Mouse (Mus musculus): ENCODE data around the gene Dnaaf5.

Gene Dnaaf5

DNA sequence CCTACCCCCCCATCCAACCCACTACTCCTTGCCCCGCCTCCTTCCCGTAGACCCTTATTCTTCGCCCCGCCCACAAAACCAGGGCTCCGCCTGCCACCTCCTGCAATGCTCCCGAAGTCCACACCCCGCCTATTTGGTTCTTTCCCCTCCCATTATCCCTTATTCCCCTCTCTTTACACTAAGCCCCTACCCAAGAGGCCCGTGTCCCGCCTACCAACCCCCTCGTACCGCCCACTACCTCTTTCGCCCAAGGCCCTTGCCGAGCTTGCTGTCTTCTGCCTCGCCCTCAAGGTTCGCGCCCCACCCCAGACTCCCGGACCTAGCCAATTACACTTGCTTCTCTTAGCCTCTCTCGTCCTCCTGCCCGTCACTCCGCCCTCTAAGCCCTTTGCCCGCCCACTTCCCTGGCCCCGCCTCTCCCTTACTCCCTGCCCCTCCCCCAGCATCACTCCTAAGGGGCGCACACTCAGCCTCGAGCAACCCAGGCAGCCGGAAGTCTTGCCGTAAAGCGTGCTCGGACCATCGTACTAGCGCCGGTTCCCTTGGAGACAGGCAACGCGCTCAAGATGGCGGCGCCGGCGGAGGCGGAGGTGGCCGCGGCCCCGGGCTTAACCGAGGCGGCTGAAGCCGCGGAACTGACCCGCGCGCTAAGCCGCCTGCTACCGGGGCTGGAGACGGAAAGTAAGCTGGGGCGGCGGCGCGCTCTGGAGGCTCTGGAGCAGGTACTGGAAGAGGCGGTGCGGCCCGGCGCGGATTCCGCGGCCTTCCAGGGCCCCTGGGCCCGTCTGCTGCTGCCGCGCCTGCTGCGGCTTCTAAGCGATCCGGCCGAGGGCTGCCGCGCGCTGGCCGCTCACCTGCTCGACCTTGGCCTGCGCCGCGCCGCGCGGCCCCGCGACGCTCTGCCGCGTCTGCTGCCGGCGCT, at the start of gene Dnaaf5, which contains the start of gene Prkar1b:
Dnaaf5 (plus strand) TSS at position 543 of the 922 bp plus-strand sequence.
Prkar1b (minus strand) TSS at position 321 of the 922 bp plus-strand sequence.
- DNase-seq (ENCODE audit: low read depth, low spot score): peak; percentile 94

DNA sequence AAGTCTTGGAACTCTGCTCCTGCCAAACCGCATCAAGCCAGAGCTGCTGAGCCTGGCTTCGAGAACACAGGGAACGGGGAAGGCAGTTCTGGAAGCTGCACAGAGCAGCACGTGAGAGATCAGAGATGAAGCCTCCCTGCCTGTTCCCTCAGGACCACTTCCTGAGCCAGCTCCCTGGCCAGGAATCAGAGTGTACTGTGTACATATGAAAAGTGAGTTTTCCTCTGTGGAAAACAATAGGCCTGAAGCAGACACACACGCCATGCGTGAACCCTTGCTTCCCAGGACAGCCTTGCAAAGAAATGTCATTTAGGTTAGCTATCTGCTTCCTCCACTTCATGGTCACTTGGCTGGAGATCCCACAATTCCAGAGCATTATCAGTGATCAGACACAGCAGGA, 48.2 kb upstream of the Dnaaf5 start:
- DNase-seq (ENCODE audit: low read depth, low spot score): no peak

DNA sequence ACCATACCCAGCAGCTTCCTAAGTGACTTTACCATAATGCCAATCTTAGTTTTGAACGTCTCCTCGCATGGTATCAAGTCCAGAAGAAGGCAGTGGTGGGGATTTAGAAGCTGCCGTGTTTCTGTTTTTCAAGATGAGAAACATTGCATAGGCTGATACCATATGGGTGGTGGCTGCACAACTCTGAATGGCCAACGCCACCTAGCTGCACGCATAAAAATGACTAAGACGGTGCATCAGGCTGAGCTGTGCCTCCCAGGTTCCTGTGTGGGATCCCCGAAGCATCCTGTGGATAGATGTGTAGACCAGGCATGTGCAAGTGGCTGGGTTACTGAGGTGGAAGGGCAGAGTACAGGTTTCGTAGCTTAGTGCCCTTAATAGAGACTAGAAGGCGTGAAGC, 42.2 kb upstream of the Dnaaf5 start:
- DNase-seq (ENCODE audit: low read depth, low spot score): no peak

DNA sequence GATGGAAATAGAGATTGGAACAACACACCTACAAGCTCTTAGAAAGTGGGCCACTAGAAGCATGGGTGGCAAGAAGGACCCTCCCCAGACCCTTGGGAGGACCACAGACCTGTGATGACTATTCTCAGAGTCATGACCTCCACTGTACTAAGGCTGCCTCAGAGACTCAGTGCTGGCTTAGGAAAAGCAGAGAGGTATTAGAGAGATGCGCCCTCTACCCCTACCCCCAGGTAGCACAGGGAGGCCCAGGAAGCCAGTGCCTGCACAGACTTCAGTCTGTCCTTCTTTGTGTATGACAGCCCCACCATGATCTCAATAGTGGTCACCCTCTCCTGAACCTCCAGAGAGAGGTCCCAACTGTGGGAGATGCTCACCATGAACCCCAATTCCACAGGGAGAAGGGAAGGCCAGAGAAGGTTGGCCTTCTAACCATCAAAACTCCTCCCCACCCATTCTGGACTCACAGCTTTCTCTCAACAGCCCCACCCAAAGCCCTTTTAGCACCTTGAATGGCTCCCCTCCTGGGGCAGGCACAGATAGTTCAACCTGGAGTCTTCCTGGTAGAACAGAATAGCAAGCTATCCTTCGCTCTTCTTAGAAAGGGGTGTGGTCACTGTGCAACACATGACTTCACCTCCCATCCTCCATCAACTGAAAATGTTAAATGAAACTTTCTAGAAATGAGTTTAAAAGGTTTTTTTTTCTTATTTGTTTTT, 39.7 kb upstream of the Dnaaf5 start:
- no peak for DNase-seq (ENCODE audit: low read depth, low spot score)

DNA sequence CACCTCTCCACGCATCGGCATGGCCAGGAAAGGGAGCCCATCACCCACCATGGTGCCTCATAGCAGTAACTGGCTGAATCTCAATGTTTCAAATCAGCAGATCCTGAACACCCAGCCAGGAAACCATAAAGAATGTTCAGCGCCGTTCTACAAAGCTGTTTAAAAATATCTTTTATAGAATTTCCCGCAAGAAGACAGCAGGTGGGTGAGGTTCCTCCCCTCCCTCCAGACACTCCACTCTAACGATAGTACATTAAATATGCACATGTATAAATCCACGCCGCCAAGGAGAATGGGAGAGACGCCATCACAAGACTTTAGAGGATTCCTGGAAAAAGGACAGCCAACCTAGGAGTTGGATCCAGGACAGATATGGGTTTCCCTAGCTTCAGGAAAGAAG, 38.0 kb upstream of the Dnaaf5 start:
- DNase-seq (ENCODE audit: low read depth, low spot score): no peak

DNA sequence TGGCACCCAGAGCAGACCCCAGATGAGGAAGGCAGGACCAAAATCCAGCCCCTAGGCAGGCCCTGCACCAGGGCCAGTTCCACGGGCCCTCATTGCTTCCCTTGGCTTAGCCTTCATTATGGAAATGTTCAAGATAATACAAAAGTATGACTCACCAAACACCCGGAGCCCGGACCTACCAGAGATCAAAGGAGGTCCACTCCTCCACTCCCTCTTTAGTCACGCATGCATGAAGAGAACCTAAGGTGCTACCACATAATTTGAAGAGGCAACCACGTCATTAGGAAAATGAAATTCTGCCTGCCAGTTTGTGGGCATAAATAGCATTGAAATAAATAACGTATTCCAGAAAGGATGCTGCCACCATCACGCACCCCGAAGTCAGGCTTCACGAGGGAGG, 37.6 kb upstream of the Dnaaf5 start:
- no peak for DNase-seq (ENCODE audit: low read depth, low spot score)

DNA sequence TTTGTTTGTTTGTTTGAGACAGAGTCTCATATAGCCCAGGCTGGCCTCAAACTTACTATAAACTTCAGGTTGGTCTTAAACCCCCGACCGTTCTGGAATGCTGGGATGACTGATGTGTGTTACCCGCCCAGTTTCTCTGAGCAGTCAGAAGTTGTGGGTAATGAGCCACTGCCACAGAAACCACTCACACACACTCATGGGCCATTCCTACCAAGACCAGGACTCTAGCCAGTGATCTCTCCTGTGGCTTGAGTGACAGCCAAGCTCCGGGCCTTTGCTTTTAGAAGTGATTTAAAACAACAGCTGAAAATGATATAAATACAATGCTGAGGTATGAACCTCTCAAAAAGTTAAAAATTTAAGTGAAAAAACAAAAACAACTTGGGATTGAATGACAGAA, 35.1 kb upstream of the Dnaaf5 start:
- DNase-seq (ENCODE audit: low read depth, low spot score): no peak

DNA sequence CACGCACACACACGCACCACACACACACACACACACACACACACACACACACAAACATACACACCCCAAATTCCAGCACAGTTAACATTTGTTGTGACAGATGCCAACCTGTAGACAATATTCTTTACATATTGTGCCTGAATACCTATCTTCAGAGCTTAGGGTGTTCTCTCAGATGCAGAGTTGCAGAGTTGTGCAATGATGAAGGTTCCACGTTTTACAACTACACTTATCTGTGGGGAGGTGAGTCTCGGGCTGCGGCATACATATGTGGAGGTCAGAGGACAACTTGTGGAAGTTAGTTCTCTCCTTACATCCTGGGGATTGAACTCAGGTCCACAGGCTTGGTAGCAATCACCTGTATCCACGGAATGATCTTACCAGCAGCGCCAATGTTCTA, 34.5 kb upstream of the Dnaaf5 start:
- DNase-seq (ENCODE audit: low read depth, low spot score): no peak

DNA sequence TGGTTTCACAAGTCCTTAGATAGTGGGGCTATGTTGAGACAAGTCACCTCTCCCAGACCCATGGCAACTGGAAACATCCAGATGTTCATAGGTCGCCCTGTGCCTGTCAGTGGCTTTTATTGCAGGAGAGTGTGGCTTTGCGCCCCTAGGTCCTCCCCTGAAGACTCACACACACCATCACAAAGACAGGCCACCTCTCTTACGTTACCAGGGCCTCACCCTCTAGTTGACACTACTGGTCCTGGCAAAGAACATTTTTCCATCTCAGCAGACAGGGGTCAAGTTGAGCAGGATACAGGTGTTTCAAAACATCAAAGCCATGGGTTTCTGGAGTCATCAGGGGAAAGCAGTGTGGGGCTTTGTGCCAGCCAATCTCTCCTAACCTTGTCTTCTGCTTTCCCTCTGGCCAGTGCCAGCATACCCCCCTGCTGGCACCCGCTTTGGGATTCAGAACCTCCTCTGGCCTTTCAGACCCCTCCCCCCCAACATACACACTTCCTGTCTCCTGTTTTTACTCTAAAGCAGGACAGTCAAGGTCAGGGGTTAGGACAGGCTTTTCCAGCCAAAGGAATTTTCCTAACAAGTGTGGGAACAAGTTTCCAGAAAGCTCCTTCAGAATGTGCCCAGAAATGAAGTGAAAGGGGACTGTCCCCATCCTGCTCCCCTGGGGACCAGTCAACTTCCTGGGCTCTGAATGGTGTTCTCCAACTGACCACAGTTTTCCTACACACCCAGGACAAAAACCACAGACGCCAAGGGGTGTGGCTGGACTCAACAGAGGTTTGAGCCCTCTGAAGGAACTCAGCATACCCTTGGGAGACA, 31.7 kb upstream of the Dnaaf5 start:
- no peak for DNase-seq (ENCODE audit: low read depth, low spot score)

DNA sequence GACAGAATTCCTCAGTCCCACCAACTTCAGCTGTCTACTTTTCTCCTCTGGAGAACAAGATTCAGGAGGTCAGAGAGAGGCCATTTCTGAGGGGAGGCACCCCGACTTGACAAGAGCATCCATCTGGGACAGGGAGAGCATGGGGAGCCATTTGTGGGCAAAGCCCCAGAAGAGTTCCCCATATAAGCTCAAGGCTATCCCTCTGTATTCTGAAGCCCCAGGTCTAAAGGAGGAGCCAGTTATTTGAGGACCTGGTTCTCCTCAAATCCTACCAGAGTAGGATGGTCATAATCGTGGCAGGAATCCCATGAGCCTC, 31.1 kb upstream of the Dnaaf5 start:
- DNase-seq (ENCODE audit: low read depth, low spot score): no peak

DNA sequence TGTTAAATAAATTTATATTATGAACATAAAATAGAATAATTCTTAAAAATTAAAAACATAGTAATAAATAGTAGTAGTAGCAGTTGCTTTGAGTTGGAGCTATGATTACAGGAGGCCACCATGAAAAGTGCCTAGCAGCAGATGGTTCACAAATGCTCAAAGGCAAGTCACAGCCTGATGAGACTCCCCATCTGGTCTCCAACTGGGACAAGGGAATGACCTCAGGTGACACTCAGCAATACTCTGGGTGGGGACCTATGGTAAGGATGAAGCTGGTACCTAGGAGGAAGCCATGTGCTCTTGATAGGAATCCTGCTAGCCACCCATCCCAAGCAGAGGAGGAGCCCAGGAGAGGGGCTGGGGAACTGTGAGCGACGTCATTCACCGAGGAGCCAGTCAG, 24.3 kb upstream of the Dnaaf5 start:
- no peak for DNase-seq (ENCODE audit: low read depth, low spot score)

DNA sequence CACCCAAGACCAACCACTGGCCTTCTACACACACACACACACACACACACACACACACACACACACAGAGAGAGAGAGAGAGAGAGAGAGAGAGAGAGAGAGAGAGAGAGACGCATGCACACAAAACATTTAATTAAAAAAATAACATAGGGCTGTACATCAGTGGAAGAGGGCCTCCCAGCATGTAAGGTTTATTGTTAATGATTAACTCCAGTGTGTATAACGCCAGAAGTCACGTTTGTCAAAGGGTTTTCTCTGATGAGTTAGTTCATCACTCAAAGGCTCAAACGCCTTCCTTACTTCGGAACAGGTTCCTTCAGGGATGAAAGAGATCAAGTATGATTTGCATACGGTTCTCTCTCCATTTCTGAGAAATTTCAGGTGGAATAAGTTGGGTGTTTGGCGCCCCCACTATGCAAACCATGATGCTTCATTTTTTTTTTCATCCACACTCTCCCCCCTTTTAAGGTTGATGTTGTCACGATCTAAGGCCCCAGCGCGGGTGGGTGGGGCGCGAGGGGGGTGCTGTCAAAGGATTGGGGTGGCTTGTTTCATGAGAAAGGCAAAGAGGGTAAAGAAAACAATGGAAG, 21.5 kb upstream of the Dnaaf5 start:
- no peak for DNase-seq (ENCODE audit: low read depth, low spot score)

DNA sequence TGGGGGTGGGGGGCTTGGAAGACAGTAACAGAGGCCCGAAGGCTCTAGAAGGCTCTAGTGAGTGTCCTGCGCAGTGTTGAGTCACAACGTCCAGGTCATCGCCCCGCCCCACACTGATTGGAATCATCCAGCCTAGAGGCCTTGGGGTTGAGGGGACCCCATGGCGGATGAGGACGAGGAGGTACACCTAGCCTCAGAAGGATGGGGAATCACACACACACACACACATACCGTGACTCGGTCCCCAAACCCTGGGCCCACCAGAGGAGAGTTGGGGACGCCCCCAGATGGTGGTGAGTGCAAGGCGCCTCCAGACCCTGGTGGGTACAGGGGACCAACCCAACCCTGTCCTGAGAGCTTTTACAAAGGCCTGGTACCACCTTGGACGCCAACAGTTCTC, 20.9 kb upstream of the Dnaaf5 start:
- DNase-seq (ENCODE audit: low read depth, low spot score): no peak

DNA sequence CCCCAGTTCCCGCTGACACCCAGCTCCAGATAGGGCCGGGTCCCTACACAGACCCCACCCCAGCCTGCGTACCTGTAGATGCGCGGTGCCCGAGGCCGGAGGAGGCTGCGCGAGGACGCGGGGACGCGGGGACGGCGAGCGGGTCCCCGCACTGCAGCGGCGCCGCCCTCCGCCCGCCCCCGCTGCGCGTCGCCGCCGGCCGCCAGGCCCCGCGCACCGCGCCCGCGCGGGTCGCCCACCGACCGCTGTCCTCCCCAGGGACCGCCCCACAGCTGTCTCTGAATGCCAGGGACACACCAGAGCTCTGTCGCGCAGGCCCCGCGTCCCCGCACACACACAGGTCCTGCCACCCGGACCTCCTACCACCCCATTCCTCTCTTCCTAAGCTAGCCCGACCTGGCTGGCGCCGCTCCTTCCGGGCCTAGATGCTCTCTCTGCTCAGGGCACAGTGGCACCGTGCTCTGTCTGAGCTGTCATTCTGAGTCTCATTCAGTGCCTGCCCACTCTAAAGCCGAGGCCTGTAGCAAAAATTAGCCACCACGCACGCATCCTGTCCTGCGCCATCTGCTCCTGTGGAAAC, 20.4 kb upstream of the Dnaaf5 start:
- DNase-seq (ENCODE audit: low read depth, low spot score): no peak

DNA sequence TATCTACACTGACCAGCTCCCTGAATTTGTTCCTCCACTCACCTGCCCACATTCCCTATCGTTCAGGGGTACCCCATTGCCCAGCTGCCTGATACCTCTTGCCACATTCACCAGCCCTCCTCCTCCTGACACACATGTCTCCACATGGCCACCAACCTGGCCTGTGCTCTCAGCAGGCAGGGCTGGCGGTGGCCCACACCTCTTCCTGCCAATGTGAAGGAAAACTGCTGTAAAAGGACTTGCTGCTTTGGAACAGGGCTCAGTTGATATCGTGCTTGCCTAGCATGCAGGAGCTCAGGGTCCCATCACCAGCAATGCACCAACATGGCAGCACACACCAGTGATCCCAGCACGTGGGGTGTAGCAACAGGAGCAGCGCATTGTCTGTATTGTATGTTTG, 19.7 kb upstream of the Dnaaf5 start:
- DNase-seq (ENCODE audit: low read depth, low spot score): no peak

DNA sequence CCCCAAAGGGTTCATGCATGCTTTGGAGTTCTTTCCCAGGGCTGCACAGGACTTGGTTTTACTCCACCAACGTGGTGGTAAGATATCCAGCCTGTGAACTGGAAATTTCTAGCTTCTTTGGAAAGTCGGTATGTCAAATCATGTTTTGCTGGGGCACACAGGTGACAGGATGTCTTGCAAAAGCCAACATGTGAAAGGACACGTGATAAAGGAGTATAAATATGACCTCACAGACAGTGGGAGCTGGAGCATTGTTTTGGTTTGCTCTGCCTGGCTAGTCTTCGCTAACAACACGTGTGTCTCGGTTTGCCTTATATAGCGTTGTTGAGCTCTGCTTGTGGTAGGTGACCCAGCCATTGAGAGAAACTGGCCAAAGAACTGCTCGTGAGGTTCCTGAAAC, 15.5 kb upstream of the Dnaaf5 start:
- DNase-seq (ENCODE audit: low read depth, low spot score): no peak

DNA sequence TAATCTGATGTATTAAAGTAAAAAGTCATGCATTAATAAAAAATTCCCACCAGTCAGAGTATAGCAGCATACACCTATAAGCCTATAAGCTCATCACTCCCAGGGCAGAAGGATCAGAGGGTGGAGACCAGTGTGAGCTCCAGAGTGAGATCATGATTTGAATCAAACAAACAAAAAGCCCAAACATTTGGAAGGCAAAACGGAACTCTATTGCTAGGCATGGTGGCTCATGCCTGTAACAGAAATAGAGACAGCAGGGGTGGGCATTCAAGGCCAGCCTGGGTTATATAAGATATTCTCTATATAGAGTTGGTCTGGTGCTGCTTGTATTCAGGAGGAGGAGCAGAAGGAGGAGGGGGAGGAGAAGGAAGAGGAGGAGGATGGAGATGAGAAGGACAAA, 13.7 kb upstream of the Dnaaf5 start:
- DNase-seq (ENCODE audit: low read depth, low spot score): no peak

DNA sequence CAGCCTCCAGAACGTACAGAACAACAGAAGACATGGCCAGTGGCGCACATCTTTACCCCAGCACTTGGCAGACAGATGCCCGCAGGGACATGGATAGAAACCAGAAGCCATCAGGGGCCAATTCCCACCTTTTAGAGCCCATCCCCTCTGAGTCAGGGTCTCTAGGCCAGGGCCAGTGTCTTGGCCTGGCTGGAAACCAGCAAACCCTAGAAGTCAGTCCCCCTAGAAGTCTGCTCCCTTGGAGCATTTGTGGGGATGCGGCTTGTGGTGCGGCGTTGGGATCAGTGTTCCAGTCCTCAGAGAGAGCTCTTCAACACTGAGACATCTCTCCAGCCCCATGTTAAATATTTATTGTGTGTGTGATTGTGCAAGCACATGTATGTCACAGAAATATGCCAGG, 12.8 kb upstream of the Dnaaf5 start:
- no peak for DNase-seq (ENCODE audit: low read depth, low spot score)

DNA sequence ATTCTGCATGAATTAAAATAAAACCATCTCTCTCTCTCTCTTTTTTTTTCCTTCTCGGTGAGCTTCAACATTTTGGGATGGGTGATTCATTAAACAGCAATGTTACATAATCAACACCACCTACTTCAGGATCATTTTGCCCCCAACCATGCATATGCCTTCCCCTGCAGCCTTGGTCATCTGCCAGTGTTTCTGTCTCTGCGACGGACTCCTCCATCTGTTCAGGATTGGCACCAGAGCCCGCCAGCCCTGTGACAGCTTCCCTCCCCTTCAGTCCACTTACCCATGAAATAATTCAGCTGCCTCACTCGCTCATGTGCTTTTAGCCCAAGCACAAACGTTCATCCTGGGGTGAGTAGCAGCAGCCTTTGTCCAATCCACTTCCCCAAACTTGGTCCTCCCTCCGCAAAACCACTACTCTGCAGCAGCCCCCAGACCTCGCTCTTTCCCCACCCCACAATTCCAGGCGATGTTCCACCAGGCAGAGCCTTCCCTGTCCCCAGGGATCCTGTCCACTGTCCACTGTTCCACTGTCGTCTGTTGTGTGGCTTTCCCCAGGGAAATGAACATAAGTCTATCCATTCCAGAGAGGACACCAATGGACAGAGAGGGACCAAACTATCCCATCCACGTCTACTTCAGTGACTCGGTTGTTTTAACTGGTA, 11.6 kb upstream of the Dnaaf5 start:
- no peak for DNase-seq (ENCODE audit: low read depth, low spot score)

DNA sequence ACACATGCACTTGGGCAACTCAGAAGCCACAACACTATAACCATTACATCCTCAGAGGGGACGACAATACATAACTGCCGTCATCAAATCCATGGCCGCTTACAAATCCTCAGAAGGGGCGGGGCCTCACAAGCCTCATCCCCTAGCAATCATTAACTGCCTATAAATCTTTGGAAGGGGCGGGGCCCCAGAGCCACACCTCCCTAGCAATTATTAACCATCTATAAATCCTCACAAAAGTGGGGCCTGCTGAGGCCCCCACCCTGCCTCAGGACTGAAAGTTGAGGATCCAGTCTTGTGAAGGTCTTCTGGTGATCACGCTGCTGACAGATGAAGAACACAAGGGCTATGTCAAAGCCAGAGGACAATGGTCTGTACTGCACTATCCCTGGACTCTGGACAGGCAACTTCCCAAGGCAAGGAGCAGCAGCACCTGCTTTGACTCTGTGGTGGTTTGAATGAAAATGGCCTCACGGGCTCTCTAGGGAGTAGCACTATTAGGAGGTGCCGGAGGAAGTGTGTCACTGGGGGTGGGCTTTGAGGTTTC, 11.0 kb upstream of the Dnaaf5 start:
- no peak for DNase-seq (ENCODE audit: low read depth, low spot score)

DNA sequence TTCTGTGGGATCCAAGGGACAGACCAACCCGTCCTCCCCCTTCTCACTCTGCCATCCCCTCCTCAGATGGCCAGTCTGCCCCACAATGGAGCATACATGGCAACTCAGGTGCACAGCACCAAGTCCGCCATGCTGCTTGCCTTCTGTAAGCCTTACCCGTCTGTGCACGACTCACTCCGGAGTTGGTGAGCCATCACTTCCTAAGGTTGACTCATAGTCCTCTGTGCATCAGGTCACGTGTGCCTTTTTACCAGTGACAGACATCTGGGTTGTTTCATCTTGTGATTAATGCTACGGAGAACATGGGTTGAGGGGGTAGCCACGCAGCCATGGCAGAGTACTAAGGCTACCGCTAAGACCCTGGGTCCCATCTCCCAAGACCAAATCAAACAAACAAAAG, 9.4 kb upstream of the Dnaaf5 start:
- DNase-seq (ENCODE audit: low read depth, low spot score): no peak

All from c-Kit-negative CD71-positive TER-119-positive erythroid progenitor cells, embryonic 14.5 days (primary cell).